Mouse (Mus musculus): ENCODE measurements around the gene Ciita. TPM values are rescaled to one million over a fixed set of nuclear protein-coding genes. Genes with fewer than 3 reads are reported as not detected.

The Ciita gene
- polyA plus RNA-seq, 1 experiment from 2014 or later: 0.37 TPM

DNA sequence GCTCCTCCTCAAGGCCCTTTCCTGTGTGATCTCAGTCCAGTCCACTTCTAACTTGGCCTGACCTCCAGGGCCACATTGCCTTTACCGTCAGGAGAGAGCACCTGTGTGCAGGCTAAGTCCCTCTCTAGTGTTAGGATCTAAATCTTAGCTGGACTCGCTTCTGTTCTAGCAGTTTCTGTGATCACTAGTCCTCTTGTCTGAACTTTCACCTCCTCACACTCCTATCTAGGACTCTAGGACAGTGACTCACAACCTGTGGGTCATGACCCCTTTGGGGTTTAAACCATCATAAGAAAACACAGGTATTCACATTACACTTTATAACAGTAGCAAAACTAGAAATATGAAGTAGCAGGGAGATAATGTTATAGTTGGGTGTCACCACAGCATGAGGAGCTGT lies 28.0 kb upstream of the Ciita start:
- ATAC-seq (replicated peaks): no peak

DNA sequence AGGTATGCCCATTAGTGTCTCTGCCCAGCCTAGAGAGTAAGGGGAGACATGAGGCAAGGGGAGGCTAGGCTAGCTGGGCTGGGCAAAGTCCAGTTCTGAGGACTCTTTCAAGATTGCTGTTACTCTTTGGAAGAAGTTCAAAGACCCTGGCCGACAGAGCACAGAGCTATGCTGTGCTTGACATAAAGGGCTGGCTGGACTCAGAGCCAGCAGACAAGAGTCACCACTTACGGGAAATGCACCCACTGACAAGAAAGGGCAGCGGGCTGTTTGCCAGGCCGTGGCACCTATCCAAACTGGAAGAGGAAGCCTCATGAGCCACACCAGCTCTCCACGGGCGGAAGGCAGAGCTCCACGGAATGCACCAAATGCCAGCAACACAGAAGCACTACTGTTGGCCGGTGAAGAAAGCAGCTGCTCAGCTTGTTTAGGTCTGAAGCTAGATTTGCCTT lies 27.4 kb upstream of the Ciita start:
- no peak overlapping the region for H3K4me2 ChIP-seq (replicated peaks)

More for the DNA sequence above, 28.0 kb upstream of the Ciita start:
- Histone ChIP-seq H3K4me1 (peaks cover 11% of the 10 kb centered on the region), H3K4me3 (no peak overlapping the region), H3K27me3 (no peaks in the 10 kb centered on the region), H3K9ac (replicated peaks) (no peak overlapping the region), H3K4me2 (replicated peaks) (no peak overlapping the region), H3K36me3 (no peaks in the 10 kb centered on the region), H3K9me3 (no peaks in the 10 kb centered on the region), H3K27ac (replicated peaks) (no peak overlapping the region)
- WGBS: 90% methylated on average over 2 of the region's 2 CpGs

DNA sequence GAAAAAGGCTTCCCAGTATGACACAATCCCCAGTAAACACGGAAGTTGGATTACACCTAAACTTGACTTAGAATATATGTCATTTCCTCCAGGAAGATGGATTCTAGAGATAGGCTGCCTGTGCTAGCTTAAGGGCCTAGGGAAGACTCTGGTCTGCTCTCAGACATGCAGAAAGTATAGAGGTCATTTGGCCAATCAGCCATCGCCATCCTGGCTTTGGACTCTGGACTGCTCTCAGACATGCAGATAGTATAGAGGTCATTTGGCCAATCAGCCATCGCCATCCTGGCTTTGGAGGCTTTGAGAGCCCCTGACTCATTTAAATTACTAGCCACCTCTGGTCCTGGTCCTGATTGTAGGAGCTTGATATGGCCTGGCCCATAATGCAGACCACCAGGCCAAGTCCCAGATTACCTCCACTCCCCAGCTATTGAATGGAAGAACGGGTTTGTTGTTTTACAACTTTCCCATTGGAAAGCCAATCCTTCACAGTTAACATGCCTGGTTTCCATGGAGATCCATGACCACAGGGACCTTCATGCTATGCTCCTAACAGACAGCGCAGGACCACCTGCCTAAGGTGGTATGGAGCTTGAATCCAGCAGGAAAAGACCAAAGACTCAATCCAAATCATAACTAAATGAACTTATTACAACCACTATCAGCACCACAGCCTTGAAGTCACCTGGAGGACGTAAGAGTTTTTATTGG lies 25.8 kb upstream of the Ciita start:
- 0 out of 2 replicates have a peak, but pooled peaks cover 4% of the 10 kb centered on the region for H3K4me1 ChIP-seq
- 84% methylated on average over 6 of the region's 6 CpGs for WGBS
- H3K27me3 ChIP-seq: no peaks in the 10 kb centered on the region
- H3K36me3 ChIP-seq: no peaks in the 10 kb centered on the region
- no peak overlapping the region for H3K4me3 ChIP-seq
- no peak overlapping the region for H3K9ac ChIP-seq (replicated peaks)
- H3K9me3 ChIP-seq: no peaks in the 10 kb centered on the region
- no peak for ATAC-seq (replicated peaks)
- no peak overlapping the region for H3K27ac ChIP-seq (replicated peaks)
- no peak overlapping the region for H3K4me2 ChIP-seq (replicated peaks)

More for the DNA sequence above, 27.4 kb upstream of the Ciita start:
- no peaks in the 10 kb centered on the region for H3K9me3 ChIP-seq
- peaks cover 9% of the 10 kb centered on the region for H3K4me1 ChIP-seq
- peak; percentile 59 for ATAC-seq (replicated peaks)
- H3K27ac ChIP-seq (replicated peaks): no peak overlapping the region
- no peak overlapping the region for H3K9ac ChIP-seq (replicated peaks)
- no peaks in the 10 kb centered on the region for H3K36me3 ChIP-seq
- WGBS: 55% methylated on average over 8 of the region's 8 CpGs
- H3K27me3 ChIP-seq: no peaks in the 10 kb centered on the region
- H3K4me3 ChIP-seq: no peak overlapping the region

DNA sequence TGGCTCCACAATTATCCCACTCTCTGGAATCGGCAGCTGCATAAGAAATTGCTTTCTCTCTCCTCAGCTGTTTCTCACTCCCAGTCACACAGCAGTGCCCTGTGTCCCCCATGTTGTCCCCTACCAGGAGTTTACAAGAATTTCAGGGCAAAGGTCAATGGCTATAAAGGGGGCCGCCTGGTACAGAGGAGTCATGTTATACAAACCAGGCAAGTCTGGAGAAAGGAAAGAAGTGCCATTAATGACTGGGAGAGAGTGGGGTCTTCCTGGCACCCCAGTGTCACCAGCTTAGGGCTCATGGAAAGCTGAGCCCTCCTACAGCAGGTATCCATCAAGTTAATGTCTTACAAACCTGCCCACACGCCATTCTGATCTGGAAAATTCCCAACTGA lies 25.3 kb upstream of the Ciita start:
- Histone ChIP-seq H3K27ac (replicated peaks) (no peak overlapping the region), H3K4me3 (no peak overlapping the region), H3K27me3 (no peaks in the 10 kb centered on the region), H3K9ac (replicated peaks) (no peak overlapping the region), H3K4me2 (replicated peaks) (no peak overlapping the region), H3K36me3 (no peaks in the 10 kb centered on the region), H3K4me1 (0 out of 2 replicates have a peak, but pooled peaks cover 4% of the 10 kb centered on the region), H3K9me3 (no peaks in the 10 kb centered on the region)
- ATAC-seq (replicated peaks): no peak
- 71% methylated on average over 3 of the region's 3 CpGs for WGBS

DNA sequence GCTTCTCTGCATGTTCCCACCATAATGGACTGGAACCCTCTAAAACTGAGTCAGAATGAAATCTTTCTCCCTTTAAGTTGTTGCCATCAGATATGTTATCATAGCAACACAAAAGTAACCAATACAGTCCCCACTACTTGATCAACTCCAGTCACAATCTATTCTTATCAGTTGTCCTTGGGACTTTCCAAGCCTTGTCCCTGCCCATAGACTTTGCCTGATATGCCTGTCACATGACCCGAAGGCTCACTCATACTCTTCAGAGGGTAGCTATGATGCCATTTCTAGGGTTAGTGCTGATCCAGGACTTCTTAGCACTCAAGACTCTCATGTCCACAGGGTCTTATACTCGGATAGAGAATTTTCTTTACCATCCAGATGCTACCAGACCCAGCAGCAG lies 19.7 kb upstream of the Ciita start:
- Histone ChIP-seq H3K4me2 (replicated peaks) (no peak overlapping the region), H3K4me1 (no peaks in the 10 kb centered on the region), H3K9me3 (no peaks in the 10 kb centered on the region), H3K9ac (replicated peaks) (no peak overlapping the region), H3K4me3 (no peak overlapping the region), H3K27me3 (no peaks in the 10 kb centered on the region), H3K27ac (replicated peaks) (no peak overlapping the region), H3K36me3 (no peaks in the 10 kb centered on the region)
- 72% methylated on average over 2 of the region's 2 CpGs for WGBS
- no peak for ATAC-seq (replicated peaks)

DNA sequence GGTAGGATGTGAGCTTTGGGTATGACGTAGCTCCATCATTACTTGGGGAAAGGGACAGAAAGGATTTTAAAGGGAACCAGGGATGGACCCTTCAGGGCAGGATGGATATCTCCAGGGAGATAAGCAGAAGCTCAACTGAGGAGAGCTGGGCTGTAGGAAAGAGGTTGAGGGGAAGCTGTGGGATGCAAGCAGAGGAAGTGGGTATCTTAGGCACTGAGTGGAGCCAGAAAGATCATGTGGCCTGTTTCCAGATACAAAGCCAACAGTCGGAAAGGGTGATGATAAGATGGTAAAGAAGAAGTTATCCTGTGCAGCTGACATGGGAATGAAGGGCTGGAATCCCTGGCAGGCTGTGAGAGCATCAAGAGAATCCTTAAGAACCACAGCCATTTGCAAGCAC lies 18.7 kb upstream of the Ciita start:
- no peak for ATAC-seq (replicated peaks)
- no peak overlapping the region for H3K9ac ChIP-seq (replicated peaks)
- H3K27me3 ChIP-seq: no peaks in the 10 kb centered on the region
- WGBS: 93% methylated on average over 2 of the region's 2 CpGs
- H3K4me2 ChIP-seq (replicated peaks): no peak overlapping the region
- H3K36me3 ChIP-seq: no peaks in the 10 kb centered on the region
- no peak overlapping the region for H3K4me3 ChIP-seq
- no peak overlapping the region for H3K27ac ChIP-seq (replicated peaks)
- no peaks in the 10 kb centered on the region for H3K4me1 ChIP-seq
- no peaks in the 10 kb centered on the region for H3K9me3 ChIP-seq

DNA sequence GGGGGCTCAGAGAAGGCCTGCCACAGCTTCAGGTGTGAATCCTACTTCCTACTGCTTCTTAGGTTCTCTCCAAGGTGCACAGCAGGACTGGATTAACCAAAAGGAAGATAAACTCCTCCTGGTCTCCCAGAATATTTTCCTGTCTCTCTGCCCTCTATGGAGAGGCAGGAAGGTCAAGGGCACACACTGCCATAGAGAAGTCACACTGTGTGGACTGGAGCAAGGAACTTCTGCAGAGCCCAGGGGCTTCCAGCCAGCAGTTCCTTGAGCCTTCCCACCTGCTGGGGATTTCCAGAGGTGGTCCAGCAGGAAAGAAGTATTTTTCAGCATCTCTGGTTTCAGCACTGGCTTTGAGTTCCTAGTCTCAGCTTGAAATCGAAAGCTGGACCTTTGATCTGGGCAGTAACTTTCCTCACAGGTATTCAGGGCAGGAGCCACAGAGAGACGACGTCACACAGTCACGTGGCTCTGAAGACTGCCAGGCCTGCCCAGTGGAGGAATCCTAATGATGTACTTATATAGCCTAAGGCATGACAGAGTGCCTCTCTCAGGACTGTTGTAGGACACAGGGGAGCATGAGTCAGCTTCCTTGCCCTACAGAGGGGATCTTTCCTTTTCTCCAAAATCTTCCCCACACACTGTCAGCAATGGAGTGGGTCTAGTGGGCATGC lies 14.7 kb upstream of the Ciita start:
- Histone ChIP-seq H3K27ac (replicated peaks) (no peak overlapping the region), H3K9me3 (no peaks in the 10 kb centered on the region), H3K4me2 (replicated peaks) (no peak overlapping the region), H3K9ac (replicated peaks) (no peak overlapping the region), H3K4me1 (no peaks in the 10 kb centered on the region), H3K27me3 (no peaks in the 10 kb centered on the region), H3K36me3 (no peaks in the 10 kb centered on the region), H3K4me3 (no peak overlapping the region)
- ATAC-seq (replicated peaks): no peak
- WGBS: 39% methylated on average over 4 of the region's 4 CpGs

DNA sequence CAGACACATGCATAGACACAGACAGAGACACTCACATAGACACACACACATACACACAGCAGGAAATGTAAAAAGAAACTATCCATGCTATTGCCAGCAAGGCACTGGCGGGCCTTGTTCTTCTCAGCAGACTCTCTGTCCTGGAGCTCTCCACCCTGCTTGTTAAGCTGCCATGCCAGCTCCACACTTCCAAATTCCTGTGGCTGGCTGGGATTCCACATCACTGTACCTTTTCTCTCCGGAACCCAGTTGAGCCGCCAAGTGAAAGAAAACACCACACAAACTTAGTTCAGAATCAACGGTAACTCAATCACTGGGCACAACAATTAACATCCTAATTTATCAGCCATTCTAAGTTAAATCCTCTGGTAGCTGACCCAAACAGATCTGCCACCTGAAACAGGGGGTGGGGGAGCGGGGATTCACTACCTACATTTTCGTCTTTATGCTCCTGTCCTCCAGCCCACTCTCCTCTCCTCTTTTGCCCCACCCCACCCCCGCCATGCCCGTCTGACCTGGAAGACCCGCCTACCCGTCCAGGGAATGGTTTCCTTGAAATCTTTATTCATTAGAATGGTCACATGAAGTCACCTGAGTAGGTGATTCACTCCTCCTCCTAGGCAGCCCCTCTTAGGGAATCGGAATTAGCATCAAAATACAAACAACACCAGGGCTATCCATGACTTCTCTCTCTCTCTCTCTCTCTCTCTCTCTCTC lies 12.3 kb upstream of the Ciita start:
- no peaks in the 10 kb centered on the region for H3K27me3 ChIP-seq
- H3K9me3 ChIP-seq: no peaks in the 10 kb centered on the region
- 28% methylated on average over 11 of the region's 11 CpGs for WGBS
- no peak overlapping the region for H3K9ac ChIP-seq (replicated peaks)
- no peak overlapping the region for H3K4me2 ChIP-seq (replicated peaks)
- H3K4me1 ChIP-seq: no peaks in the 10 kb centered on the region
- H3K4me3 ChIP-seq: no peak overlapping the region
- no peaks in the 10 kb centered on the region for H3K36me3 ChIP-seq
- no peak overlapping the region for H3K27ac ChIP-seq (replicated peaks)
- ATAC-seq (replicated peaks): no peak

DNA sequence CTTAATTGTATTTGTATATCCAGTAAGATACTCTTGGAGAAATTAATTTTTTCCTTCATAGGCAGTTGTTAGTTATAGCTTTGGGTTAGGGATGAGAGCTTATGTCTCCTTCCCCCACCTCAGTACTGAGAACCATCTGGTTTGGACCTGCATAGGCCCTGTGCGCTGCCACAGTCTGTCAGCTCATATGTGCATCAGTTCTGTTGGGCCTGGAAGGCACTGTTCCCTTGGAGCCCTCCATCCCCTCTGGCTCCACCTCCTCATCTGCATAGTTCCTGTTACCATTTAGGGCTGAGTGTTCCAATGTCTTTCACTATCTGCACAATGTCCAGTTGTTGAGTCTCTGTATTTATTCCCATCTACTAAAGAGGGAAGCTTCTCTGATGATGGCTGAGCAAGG lies 11.7 kb upstream of the Ciita start:
- 59% methylated on average over 1 of the region's 1 CpGs for WGBS
- Histone ChIP-seq H3K4me1 (no peaks in the 10 kb centered on the region), H3K36me3 (no peaks in the 10 kb centered on the region), H3K27me3 (no peaks in the 10 kb centered on the region), H3K9me3 (no peaks in the 10 kb centered on the region), H3K4me3 (no peak overlapping the region), H3K4me2 (replicated peaks) (no peak overlapping the region), H3K27ac (replicated peaks) (no peak overlapping the region), H3K9ac (replicated peaks) (no peak overlapping the region)
- ATAC-seq (replicated peaks): peak; percentile 81

DNA sequence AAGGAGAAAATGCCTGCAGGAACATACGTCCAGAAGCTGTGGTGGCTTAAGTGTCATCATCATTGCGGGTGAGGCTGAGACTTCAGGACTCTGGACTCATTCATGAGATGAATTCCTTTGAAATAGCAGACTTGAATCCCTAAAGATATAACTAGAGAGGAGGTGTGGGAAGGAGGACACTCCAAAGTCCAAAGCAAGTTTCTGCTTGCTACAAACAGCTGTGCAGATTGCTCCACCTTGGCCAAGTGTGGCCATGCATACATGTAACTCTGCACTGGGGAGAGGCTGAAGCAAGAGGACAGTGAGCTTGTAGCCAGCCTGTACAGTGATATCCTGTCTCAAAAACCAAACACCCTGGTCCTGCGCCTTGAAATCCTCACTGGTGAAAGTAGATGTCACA lies 7.9 kb upstream of the Ciita start:
- Histone ChIP-seq H3K36me3 (no peaks in the 10 kb centered on the region), H3K4me3 (no peak overlapping the region), H3K4me2 (replicated peaks) (no peak overlapping the region), H3K4me1 (no peaks in the 10 kb centered on the region), H3K27me3 (no peaks in the 10 kb centered on the region), H3K27ac (replicated peaks) (no peak overlapping the region), H3K9ac (replicated peaks) (no peak overlapping the region), H3K9me3 (no peaks in the 10 kb centered on the region)
- ATAC-seq (replicated peaks): no peak
- WGBS: 88% methylated on average over 3 of the region's 3 CpGs

DNA sequence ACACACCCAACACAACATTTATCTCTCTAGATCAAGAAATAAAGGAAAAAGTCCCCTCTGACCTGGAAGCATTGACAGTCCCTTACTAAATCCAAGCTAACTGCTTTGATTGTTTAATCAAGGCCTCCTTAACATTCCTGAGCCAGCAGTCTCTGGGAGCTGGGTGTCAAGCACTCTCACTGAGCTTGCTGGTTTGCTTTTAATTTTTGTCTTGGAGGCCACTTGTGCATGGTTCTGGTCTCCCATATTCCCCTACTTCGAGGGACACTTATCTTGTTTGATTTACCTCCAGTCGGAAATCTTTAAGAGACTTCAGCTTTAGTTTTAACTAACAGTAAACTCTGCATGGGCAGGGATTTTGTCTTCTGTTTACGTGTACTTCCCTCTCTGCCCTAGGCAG lies 4.9 kb upstream of the Ciita start:
- 77% methylated on average over 3 of the region's 3 CpGs for WGBS
- Histone ChIP-seq H3K27ac (replicated peaks) (no peak overlapping the region), H3K4me3 (no peak overlapping the region), H3K4me2 (replicated peaks) (no peak overlapping the region), H3K9me3 (no peaks in the 10 kb centered on the region), H3K9ac (replicated peaks) (no peak overlapping the region), H3K27me3 (no peaks in the 10 kb centered on the region), H3K4me1 (no peaks in the 10 kb centered on the region), H3K36me3 (no peaks in the 10 kb centered on the region)
- ATAC-seq (replicated peaks): no peak

DNA sequence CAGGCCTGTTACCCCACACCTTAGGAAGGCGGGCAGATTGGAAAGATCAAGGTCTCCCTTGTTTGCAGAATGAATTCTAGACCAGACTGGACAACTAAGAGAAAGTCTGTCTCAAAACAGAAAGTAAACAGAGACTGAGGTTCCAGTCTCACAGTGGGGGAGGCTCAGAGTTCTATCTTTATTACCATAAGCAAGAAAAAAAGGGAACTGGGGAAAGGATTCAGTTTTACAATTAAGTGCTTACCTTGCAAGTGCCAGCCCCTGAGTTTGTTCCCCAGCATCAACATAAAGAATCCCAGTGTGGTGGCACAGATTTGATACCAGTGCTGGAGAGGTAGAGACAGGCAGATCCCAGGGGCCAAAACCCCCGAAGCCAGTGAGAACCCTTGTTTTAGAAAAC lies 3.9 kb upstream of the Ciita start:
- H3K4me3 ChIP-seq: no peak overlapping the region
- H3K27me3 ChIP-seq: no peaks in the 10 kb centered on the region
- H3K9ac ChIP-seq (replicated peaks): no peak overlapping the region
- H3K27ac ChIP-seq (replicated peaks): no peak overlapping the region
- ATAC-seq (replicated peaks): no peak
- H3K9me3 ChIP-seq: no peaks in the 10 kb centered on the region
- WGBS: 75% methylated on average over 2 of the region's 2 CpGs
- no peaks in the 10 kb centered on the region for H3K36me3 ChIP-seq
- H3K4me1 ChIP-seq: no peaks in the 10 kb centered on the region
- H3K4me2 ChIP-seq (replicated peaks): no peak overlapping the region
